Mouse (Mus musculus): ENCODE results near the gene Bcl11b. TPM values are rescaled to one million over a fixed set of nuclear protein-coding genes. Genes with fewer than 3 reads are reported as not detected.

Gene Bcl11b
- total and polyA plus RNA-seq, 3 experiments, result not detected

DNA sequence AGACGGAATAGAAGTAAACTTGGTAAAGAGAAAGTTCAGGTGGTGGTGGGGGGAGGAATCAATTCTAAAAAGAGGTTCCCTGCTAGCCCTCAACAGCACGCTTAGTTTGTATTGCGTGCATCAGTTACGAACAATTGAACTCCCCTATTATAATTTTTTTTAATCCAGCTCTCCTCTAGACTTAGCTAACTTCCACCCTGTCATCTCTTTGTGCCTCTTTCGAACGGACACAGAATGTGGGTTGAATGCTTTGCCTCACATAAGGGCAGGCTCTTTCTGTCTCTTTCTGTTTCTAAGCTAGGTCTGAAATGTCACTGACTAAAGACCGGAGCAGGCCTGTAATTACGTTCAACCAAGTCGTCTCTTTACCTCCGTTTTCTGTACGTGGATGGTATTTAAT lies 28.9 kb downstream of the Bcl11b start:
- H3K9me3 ChIP-seq (replicated peaks; ENCODE audit: low read length), result peaks cover 84% of the 10 kb centered on the region
- no peak overlapping the region for H3K9ac ChIP-seq (ENCODE audit: insufficient read depth, low read depth)
- H3K27ac ChIP-seq (ENCODE audit: insufficient read depth, low read depth), result no peak overlapping the region
- no peak for DNase-seq (ENCODE audit: extremely low read depth)
- no peaks in the 10 kb centered on the region for H3K4me1 ChIP-seq (ENCODE audit: control insufficient read depth in 1 of 2, insufficient read depth in 2 of 2)
- H3K4me3 ChIP-seq (replicated peaks in 1 of 3; ENCODE audit: low read depth in 2 of 3, low read length in 2 of 3, poor library complexity in 1 of 3), result no peak overlapping the region
- no peaks in the 10 kb centered on the region for H3K79me2 ChIP-seq (replicated peaks; ENCODE audit: control insufficient read depth, extremely low read depth, insufficient read depth, poor library complexity, severe bottlenecking)
- no peaks in the 10 kb centered on the region for H3K27me3 ChIP-seq (replicated peaks)
- no peak overlapping the region for H3K4me2 ChIP-seq (ENCODE audit: insufficient read depth, low read depth, poor library complexity, severe bottlenecking)
- in situ Hi-C loops (cut with MboI; ENCODE audit: low pct_ligation_motif_present, low pct_unique_long_range_greater_than_20kb, low sequenced_read_pairs) (no loop called here), dilution Hi-C loops (cut with MboI; ENCODE audit: extremely low pct_ligation_motif_present, extremely low pct_unique_long_range_greater_than_20kb, low sequenced_read_pairs) (no loop called here)
- no peaks in the 10 kb centered on the region for H3K36me3 ChIP-seq (replicated peaks in 1 of 2; ENCODE audit: control insufficient read depth in 1 of 2, insufficient read depth in 1 of 2, low read length in 1 of 2)
- no peak for TF ChIP-seq TBP (conservative IDR thresholded peaks at IDR 0.05; ENCODE audit: low read depth, low read length)
- no peak for TF ChIP-seq MAFK (IDR thresholded peaks at IDR 0.05; ENCODE audit: insufficient replicate concordance, low read length)
- TF ChIP-seq MXI1 (IDR thresholded peaks at IDR 0.05; ENCODE audit: low read depth, low read length), result no peak
- TF ChIP-seq POLR2AphosphoS2 (IDR thresholded peaks at IDR 0.05; ENCODE audit: low read depth, low read length), result no peak
- no peak for TF ChIP-seq POLR2A (IDR thresholded peaks at IDR 0.05; ENCODE audit: low read depth, low read length)
- TF ChIP-seq MAZ (IDR thresholded peaks at IDR 0.05; ENCODE audit: low read depth, low read length), result no peak
- no peak for TF ChIP-seq NELFE (IDR thresholded peaks at IDR 0.05; ENCODE audit: low read depth, low read length)
- TF ChIP-seq BHLHE40 (IDR thresholded peaks at IDR 0.05; ENCODE audit: low read depth, low read length), result no peak
- no peak for TF ChIP-seq MEF2A (IDR thresholded peaks at IDR 0.05; ENCODE audit: borderline replicate concordance, low read depth, low read length)
- TF ChIP-seq NRF1 (IDR thresholded peaks at IDR 0.05; ENCODE audit: low read depth, low read length), result no peak
- no peak for TF ChIP-seq E2F4 (IDR thresholded peaks at IDR 0.05; ENCODE audit: insufficient replicate concordance, low read depth, low read length)
- TF ChIP-seq TCF12 (IDR thresholded peaks at IDR 0.05; ENCODE audit: low read depth, low read length), result no peak
- no peak for TF ChIP-seq ZMIZ1 (IDR thresholded peaks at IDR 0.05; ENCODE audit: low read depth, low read length)
- no peak for TF ChIP-seq SIN3A (IDR thresholded peaks at IDR 0.05; ENCODE audit: low read length)
- no peak for TF ChIP-seq MYC (IDR thresholded peaks at IDR 0.05; ENCODE audit: low read depth, low read length)
- TF ChIP-seq ELF1 (IDR thresholded peaks at IDR 0.05; ENCODE audit: low read depth, low read length), result no peak
- no peak for TF ChIP-seq CTCF (conservative IDR thresholded peaks at IDR 0.05 in 1 of 2, IDR thresholded peaks at IDR 0.05 in 1 of 2; ENCODE audit: low read depth in 2 of 2, low read length in 2 of 2)
- no peak for TF ChIP-seq JUN (IDR thresholded peaks at IDR 0.05; ENCODE audit: insufficient read depth, low read depth, low read length)
- no peak for TF ChIP-seq PAX5 (IDR thresholded peaks at IDR 0.05; ENCODE audit: low read length)
- no peak for TF ChIP-seq GABPA (IDR thresholded peaks at IDR 0.05; ENCODE audit: insufficient replicate concordance, low read depth, low read length)

- peaks cover 84% of the 10 kb centered on the region for H3K9me3 ChIP-seq (replicated peaks; ENCODE audit: low read length)
Observed at GRCm38 (mm10) chr12:107973556-107974140, 29.8 kb downstream of the Bcl11b start.

More at GRCm38 (mm10) chr12:107973556-107974140, 29.8 kb downstream of the Bcl11b start:
- in situ Hi-C loops (cut with MboI; ENCODE audit: low pct_ligation_motif_present, low pct_unique_long_range_greater_than_20kb, low sequenced_read_pairs) (no loop called here), dilution Hi-C loops (cut with MboI; ENCODE audit: extremely low pct_ligation_motif_present, extremely low pct_unique_long_range_greater_than_20kb, low sequenced_read_pairs) (no loop called here)
- Histone ChIP-seq H3K27ac (ENCODE audit: insufficient read depth, low read depth) (no peak overlapping the region), H3K9ac (ENCODE audit: insufficient read depth, low read depth) (no peak overlapping the region), H3K27me3 (replicated peaks) (no peaks in the 10 kb centered on the region), H3K36me3 (replicated peaks in 1 of 2; ENCODE audit: control insufficient read depth in 1 of 2, insufficient read depth in 1 of 2, low read length in 1 of 2) (no peaks in the 10 kb centered on the region), H3K4me3 (replicated peaks in 1 of 3; ENCODE audit: low read depth in 2 of 3, low read length in 2 of 3, poor library complexity in 1 of 3) (no peak overlapping the region), H3K79me2 (replicated peaks; ENCODE audit: control insufficient read depth, extremely low read depth, insufficient read depth, poor library complexity, severe bottlenecking) (no peaks in the 10 kb centered on the region), H3K4me1 (ENCODE audit: control insufficient read depth in 1 of 2, insufficient read depth in 2 of 2) (no peaks in the 10 kb centered on the region), H3K4me2 (ENCODE audit: insufficient read depth, low read depth, poor library complexity, severe bottlenecking) (no peak overlapping the region)
- no peak for TF ChIP-seq MXI1 (IDR thresholded peaks at IDR 0.05; ENCODE audit: low read depth, low read length)
- no peak for TF ChIP-seq MAFK (IDR thresholded peaks at IDR 0.05; ENCODE audit: insufficient replicate concordance, low read length)
- no peak for DNase-seq (ENCODE audit: extremely low read depth)
